Mouse (Mus musculus) frontal cortex, postnatal 25 days (tissue): Measurements from ENCODE around the gene Efcc1.
"Not testable (repeated sequence)": the region's sequence is repeated elsewhere in the genome, so short reads cannot be mapped to it uniquely, and the experiment has no call there.

Experiments
- DNase-seq, 2 experiments: peaks; one replicate each; pipeline ENCODE4 v3.0.0; 2022; ENCODE audit warnings: low spot score in 2 of 2

Gene Efcc1

DNA sequence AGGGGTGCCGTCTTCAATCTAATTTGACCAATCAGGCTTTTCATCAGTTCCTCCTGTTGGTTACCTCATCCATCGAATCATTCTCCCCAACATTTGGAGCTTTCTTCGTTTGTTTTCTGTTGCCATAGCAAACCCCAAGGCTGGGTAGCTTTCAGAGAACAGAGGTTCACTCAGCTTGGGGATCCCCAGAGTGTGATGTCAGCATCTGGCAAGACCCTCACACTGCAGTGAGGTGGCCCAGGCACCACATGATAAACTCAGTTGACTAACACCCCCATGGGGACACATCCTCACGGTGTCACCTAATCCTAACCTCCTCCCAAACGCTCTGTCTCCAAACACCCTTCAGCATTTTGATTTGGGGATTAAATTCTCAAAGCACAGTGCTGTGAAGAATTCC, 12.6 kb downstream of the Efcc1 start:
- DNase-seq, result no peak

DNA sequence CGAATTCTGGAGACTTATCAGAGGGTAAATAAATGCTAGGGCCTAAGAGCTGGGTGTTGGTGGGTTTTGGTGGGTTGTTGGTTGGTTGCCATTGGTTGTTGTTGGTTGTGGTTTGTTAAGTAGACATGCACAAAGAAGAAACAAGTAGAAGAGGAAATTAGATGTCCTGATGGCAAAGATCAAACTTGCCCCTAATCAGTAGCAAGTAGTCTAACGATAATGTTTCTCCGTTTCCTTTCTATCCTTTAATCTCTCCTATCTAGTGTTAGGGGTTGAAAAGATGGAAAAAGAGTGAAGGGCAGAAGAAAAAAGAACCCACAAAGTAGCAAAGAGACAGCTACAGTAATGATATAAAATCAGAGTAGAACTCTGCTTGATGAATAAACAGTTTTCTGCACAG, 14.0 kb downstream of the Efcc1 start:
- no peak for DNase-seq

- no peak for DNase-seq
Measured at GRCm38 (mm10) chr6:87745301-87745700, 14.6 kb downstream of the Efcc1 start.

- no peak for DNase-seq
Measured at GRCm38 (mm10) chr6:87746059-87746458, 15.4 kb downstream of the Efcc1 start.

GRCm38 (mm10) chr6:87746849-87747248, 16.2 kb downstream of the Efcc1 start:
- DNase-seq, result no peak

GRCm38 (mm10) chr6:87748078-87748477, 17.4 kb downstream of the Efcc1 start:
- DNase-seq, result no peak

- DNase-seq, result no peak
Measured at GRCm38 (mm10) chr6:87748531-87748930, 17.9 kb downstream of the Efcc1 start.

DNA sequence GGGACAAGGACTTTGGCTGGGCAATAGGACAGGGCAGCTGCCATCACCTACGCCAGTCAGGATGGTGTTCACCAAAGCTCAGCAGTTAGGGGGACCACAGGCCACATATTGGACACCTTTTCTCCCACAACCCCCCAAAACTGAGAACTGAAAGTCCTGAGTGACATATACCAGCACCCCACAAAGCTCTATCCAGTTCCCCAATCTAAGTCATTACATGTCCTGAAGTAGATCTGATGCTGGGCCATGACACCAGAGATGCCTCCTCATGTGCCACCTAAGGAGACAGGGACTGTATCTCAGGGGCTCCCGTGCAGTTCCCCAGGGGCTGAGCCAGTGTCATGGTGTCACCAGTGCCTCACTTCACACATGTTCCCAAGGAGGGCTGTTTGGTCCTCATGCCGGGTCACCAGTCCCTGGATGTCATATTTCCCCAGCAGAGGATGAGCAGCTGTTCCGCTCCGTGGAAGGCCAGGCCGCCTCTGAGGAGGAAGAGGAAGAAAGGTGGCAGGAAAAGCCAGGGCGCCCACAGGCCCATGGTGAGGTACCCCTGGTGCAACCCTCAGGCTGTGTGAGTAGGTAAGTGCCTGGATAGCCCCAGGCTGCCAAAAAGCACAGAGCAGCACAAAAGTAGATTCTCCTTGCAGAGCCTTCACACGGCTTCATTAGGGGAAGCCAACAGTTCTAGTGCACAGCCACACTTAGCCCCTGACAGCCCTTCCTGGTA, 19.7 kb downstream of the Efcc1 start:
- DNase-seq, result no peak

GRCm38 (mm10) chr6:87751574-87751973, 20.9 kb downstream of the Efcc1 start:
- no peak for DNase-seq

GRCm38 (mm10) chr6:87755196-87755595, 24.5 kb downstream of the Efcc1 start:
- no peak for DNase-seq

DNA sequence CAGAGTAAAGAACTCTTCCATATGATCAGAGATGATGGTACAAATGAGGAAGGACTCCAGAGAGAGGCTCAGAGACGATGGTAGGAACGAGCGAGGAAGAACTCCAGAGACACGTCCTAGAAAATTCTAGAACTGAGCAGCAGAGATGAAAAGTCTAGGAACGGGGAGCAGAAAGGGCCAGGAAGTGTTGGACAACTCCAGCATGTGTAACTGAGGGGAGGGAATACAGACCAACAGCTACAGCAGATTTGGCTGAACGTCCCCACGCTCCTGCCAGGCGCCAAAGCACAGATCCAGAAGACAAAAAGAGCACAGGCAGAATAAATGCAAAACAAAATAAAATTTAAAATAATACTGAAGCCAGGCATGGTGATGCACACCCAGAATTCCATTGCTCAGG, 26.2 kb downstream of the Efcc1 start:
- no peak for DNase-seq

DNA sequence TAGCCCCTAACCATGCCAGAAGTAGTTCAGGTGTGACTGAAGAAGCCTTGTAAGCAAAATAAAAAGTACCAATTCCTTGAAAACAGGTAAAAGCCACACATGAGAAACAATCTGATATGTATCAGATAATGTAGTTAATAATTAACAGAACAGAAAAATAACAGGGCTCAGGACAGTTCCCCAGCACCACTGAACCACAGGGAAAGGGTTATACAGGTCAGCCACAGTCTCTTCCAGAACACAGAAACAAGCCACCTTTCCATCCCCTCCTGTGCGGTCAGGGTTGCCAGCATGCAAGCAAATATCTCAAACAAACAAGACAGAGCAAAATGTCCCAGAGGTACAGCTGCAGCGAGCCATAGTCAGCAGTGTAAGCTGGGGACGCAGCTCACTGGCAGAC, 28.7 kb downstream of the Efcc1 start:
- DNase-seq, result no peak

- DNase-seq, result no peak
Measured at GRCm38 (mm10) chr6:87759850-87760249, 29.2 kb downstream of the Efcc1 start.

DNA sequence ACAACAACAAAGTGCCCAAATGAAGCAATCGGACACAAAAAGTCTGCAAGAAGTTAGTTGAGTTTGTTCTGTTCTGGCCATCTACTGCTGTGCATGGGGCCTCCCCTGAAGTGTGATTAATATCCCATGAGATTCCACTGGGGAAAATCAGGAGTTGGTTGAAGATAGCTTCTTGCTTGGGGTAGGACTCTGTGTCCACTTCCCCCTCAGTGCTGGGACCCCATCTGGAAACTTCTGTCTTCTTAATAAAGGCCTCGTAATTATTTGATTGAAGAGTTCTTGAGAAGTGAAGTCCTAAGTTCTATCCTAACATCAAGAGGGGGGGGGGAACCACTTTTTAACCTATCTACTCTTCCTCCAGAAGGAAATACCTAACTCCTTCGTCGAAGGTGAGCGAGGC, 31.5 kb downstream of the Efcc1 start:
- DNase-seq, result no peak

DNA sequence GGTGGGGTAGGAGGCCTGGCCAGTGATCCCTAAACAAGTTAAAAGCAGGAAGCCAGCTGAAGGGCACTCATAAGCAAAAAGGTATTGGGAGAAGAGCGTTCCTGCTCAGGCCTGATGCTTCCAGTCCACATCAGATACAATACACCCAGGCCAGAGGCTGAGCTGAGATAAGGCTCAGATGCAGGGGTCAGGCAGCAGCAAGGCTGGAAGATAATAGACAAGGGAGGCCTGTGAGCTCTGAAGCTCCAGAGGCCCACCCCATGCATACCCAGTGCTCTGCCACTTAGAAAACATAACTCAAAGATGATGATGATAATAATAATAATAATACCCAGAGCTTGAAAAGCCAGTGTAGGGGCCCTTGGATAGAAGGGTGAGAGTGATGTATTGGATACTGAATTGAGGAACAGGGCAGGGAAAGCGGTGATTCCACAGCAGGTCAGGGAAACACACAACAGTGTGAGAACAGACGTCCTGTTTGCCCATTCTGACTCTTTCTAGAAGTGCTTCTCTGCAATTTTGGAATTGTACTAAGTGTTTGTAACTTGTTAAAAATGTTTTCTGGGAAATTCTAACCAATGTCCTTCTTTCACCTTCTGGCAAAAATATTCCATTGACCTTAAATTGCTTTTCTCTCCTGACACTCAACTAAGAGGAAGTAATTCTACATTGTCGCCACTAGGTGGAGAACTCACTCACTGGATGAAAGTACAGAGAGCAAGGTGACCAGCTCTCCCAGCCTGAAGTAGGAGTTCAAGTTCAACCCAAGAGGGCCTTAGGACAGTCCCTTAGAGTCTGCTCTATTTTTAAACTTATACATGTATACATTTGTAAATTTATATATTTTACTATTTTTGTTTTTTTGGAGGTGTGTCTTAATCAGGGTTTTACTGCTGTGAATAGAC, 33.0 kb downstream of the Efcc1 start:
- DNase-seq, result no peak

GRCm38 (mm10) chr6:87764296-87764695, 33.6 kb downstream of the Efcc1 start:
- DNase-seq, result not testable (repeated sequence)

DNA sequence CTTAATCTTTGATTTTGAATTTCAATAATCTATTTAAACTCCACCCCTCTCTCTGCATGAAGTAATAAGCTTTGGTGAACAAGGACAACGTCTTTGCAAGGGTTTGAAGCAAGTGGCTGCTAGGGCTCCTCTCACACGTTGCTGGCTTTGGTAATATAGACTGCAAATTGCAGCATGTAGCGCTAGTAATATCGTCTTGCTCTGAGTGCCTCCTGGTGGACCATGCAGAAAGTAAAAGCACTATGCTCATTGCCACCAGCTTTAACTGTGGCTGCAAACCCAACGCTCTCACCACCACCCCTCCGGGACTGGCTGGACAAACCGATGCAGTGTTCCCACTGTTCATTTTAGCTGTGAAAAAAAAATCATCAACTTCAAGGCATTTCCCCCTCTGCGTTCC, 40.0 kb downstream of the Efcc1 start:
- no peak for DNase-seq

GRCm38 (mm10) chr6:87774466-87774865, 43.8 kb downstream of the Efcc1 start:
- no peak for DNase-seq

GRCm38 (mm10) chr6:87774909-87775308, 44.2 kb downstream of the Efcc1 start:
- DNase-seq, result no peak

- no peak for DNase-seq
Measured at GRCm38 (mm10) chr6:87775588-87776245, 45.0 kb downstream of the Efcc1 start.

DNA sequence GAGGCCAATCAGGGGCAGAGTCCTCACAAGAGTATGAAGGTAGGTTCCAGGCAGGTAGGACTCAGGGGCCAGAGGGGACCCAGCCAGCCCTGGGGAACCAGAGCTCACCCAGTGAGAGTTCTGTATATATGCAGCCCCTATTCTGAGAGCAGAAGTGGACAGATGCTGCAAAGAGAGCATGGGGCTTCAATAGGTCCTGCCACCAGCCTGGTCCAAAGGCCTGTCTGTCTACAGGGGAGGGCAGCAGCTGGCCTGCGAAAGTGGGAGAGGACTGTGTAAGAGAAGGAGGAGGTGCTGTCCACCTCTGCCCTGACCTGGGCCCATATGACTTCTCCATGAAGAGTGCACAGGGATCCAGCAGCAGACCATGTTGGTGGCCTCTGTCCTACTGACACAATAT, 46.0 kb downstream of the Efcc1 start:
- DNase-seq, result no peak

GRCm38 (mm10) chr6:87777842-87778241, 47.2 kb downstream of the Efcc1 start, which contains the start of gene Gp9:
TSS of gene Gp9 (plus strand) at chr6:87778072.
- no peak for DNase-seq
